Mouse (Mus musculus) liver, adult 2 months (tissue): ENCODE data around the gene Olfr430. TPM values are rescaled to one million over a fixed set of nuclear protein-coding genes. Genes with fewer than 3 reads are reported as not detected.
"Not testable (repeated sequence)": the region's sequence is repeated elsewhere in the genome, so short reads cannot be mapped to it uniquely, and the experiment has no call there.

Experiments used
- DNase-seq: peaks from one replicate; pipeline ENCODE4 v3.0.0-alpha.2; 2011; ENCODE audit warnings: low read depth, low spot score; ENCODE audit errors: extremely low read depth
- H3K27ac ChIP-seq: fragments of 200-500 bp; replicated peaks from 2 replicates; pipeline ENCODE4 v1.5.1; 2012; ENCODE audit warnings: low read depth, mild to moderate bottlenecking, control low read depth, inconsistent platforms, low read length; ENCODE audit not compliant: insufficient read depth
- H3K27me3 ChIP-seq: fragments of 200-500 bp; 2 replicates; pipeline ENCODE4 v1.6.1; 2012; ENCODE audit warnings: mild to moderate bottlenecking, moderate library complexity, low read length, inconsistent platforms; ENCODE audit not compliant: control insufficient read depth, insufficient read depth
- H3K36me3 ChIP-seq: fragments of 200-500 bp; 2 replicates; pipeline ENCODE4 v1.6.1; 2012; ENCODE audit warnings: low read length, inconsistent platforms; ENCODE audit not compliant: control insufficient read depth, insufficient read depth
- H3K4me1 ChIP-seq: fragments of 200-500 bp; 2 replicates; pipeline ENCODE4 v1.6.1; 2011; ENCODE audit warnings: low read length; ENCODE audit not compliant: control insufficient read depth, insufficient read depth
- H3K4me3 ChIP-seq: fragments of 200-500 bp; 2 replicates; pipeline ENCODE4 v1.5.1; 2011; ENCODE audit warnings: low read depth, mild to moderate bottlenecking, control low read depth, low read length, moderate library complexity; ENCODE audit not compliant: insufficient read depth
- H3K79me2 ChIP-seq: fragments of 200-500 bp; 2 replicates; pipeline ENCODE4 v1.6.1; 2012; ENCODE audit warnings: inconsistent platforms, mild to moderate bottlenecking, low read length, moderate library complexity; ENCODE audit not compliant: control insufficient read depth, insufficient read depth
- H3K9ac ChIP-seq: fragments of 200-500 bp; 2 replicates; pipeline ENCODE4 v1.6.1; 2012; ENCODE audit warnings: low read depth, mild to moderate bottlenecking, control low read depth, inconsistent platforms, low read length
- CTCF ChIP-seq: fragments of 200-500 bp; IDR thresholded peaks from 2 replicates; pipeline ENCODE4 v1.5.1; 2011; ENCODE audit warnings: low read depth, low read length, control low read depth
- POLR2A ChIP-seq: fragments of 200-500 bp; IDR thresholded peaks from 2 replicates; pipeline ENCODE4 v1.6.1; 2011; ENCODE audit warnings: low read length, control low read depth; ENCODE audit not compliant: insufficient read depth; ENCODE audit errors: extremely low read depth
- WGBS: fragments of 180-500 bp; shearing (Covaris S2); methylation state at CpG from one replicate; pipeline ENCODE4 v1.1.7; 2018; 5-methylcytosine and 5-hydroxymethylcytosine counted together
- polyA plus RNA-seq: library from polyadenylated mRNA; depleted of rRNA; stranded (reverse); fragments of >200 nt; gene quantifications from 2 replicates; pipeline ENCODE4 v1.2.3, GENCODE M21; 2012; rRNA removed
- total RNA-seq: library from RNA; depleted of rRNA; stranded (reverse); fragments of >200 nt; gene quantifications from 2 replicates; pipeline ENCODE4 v1.2.3, GENCODE M21; 2014; rRNA removed

Olfr430 gene
- not detected in 2 replicates for total RNA-seq
- not detected in 2 replicates for polyA plus RNA-seq

DNA sequence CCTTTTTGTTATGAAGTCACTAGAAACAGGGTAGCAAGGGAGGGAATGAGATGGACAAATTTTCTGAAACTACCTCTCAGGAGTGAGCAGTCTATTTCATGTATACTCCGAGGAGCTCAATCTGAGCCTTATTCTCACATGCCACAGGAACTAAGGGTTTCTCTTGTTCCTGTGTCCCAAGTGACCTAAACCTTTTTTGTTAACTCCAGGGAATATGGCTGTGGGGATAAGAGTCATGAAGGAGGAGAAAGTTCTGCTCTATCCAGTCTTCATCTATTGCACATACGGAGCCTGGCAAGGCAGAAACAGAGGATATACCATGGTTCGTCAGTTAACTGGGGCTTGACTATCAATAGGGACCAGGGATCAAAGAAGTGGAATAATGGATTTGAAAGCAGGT lies at the start of gene Olfr430:
TSS of gene Olfr430 (plus strand) at position 301 of the 400 bp plus-strand sequence.
- Histone ChIP-seq H3K4me1 (no peaks in the 10 kb centered on the region), H3K9ac (no peak within 1 kb of the TSS), H3K27me3 (no peaks in the 10 kb centered on the region), H3K27ac (no peak within 1 kb of the TSS), H3K79me2 (no peaks in the 10 kb centered on the region), H3K36me3 (no peaks in the 10 kb centered on the region), H3K4me3 (no peak within 1 kb of the TSS)
- DNase-seq, result no peak
- 78% methylated on average over 3 of the region's 3 CpGs for WGBS
- TF ChIP-seq POLR2A (no peak), CTCF (no peak)

DNA sequence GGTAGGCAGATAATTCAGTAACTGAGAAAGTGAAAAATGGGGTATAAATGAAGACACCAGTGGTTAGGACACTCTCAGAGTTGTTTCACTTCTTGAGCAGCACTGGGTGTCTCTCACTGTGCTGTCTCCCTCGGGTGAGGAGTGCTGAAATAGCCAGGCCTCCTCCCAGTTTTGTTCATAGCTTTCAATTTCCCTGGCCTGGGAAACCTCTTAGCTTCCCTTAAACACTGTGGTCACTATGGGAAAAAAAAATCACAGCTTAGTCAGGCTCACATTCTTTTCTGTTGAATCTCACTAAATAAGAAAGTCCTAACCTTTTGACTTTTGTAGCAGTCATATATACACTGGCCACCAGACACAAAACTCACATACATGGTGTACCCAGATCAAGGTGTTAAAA lies 34.7 kb upstream of the Olfr430 start, which contains the start of gene Ifi205:
TSS of gene Ifi205 (minus strand) at position 113 of the 400 bp plus-strand sequence.
- no peaks in the 10 kb centered on the region for H3K4me1 ChIP-seq
- no peaks in the 10 kb centered on the region for H3K79me2 ChIP-seq
- no peak within 1 kb of the TSS for H3K4me3 ChIP-seq
- H3K9ac ChIP-seq, result no peak within 1 kb of the TSS
- H3K27ac ChIP-seq, result no peak within 1 kb of the TSS
- TF ChIP-seq CTCF, result no peak
- no peak for TF ChIP-seq POLR2A
- no peaks in the 10 kb centered on the region for H3K27me3 ChIP-seq
- peak; percentile 8 for DNase-seq
- WGBS, result 33% methylated on average over 1 of the region's 1 CpGs
- H3K36me3 ChIP-seq, result no peaks in the 10 kb centered on the region

DNA sequence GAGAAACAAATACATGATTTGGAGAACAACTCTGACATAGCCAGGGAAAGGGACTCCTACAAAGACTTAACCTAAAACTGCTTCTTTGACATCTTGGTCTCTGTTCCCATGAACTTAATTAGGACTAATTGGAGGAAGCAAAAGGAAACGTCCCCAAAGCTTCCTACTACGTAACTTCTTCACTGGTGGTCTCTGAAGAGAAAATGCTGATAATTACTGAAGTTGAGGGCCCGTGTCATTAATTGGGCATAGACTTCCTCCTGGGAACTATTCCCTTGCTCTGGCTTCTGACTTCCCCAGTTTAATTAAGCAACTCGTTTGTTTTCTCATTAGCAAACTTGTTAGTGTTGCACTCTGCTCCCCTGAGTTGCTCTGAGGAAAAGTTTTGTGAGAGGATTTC lies 30.6 kb upstream of the Olfr430 start:
- no peaks in the 10 kb centered on the region for H3K4me1 ChIP-seq
- H3K27me3 ChIP-seq, result no peaks in the 10 kb centered on the region
- no peaks in the 10 kb centered on the region for H3K79me2 ChIP-seq
- H3K27ac ChIP-seq, result no peak overlapping the region
- H3K4me3 ChIP-seq, result no peak overlapping the region
- no peaks in the 10 kb centered on the region for H3K36me3 ChIP-seq
- TF ChIP-seq POLR2A (no peak), CTCF (no peak)
- 54% methylated on average over 4 of the region's 4 CpGs for WGBS
- no peak overlapping the region for H3K9ac ChIP-seq
- DNase-seq, result no peak

DNA sequence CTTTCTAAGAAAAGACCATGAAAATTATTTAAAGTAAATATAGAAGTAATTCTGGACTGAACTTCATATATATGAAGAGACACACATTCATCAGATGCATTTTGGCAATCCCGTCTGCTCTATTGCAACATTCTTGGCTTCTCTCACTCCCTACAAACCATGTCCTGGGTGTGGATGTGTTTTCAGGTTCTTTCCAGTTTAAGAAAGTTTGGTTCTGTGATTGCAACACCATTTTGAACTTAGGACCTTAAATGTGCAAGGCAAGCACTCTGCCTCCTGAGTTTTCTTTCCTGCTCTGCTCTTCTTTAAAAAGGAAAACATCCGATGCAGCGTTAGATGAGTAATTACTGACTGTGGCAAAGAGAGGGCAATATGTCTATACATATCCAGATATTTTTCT lies 27.9 kb upstream of the Olfr430 start:
- no peaks in the 10 kb centered on the region for H3K79me2 ChIP-seq
- TF ChIP-seq CTCF, result no peak
- no peak for TF ChIP-seq POLR2A
- no peaks in the 10 kb centered on the region for H3K4me1 ChIP-seq
- no peak overlapping the region for H3K27ac ChIP-seq
- no peaks in the 10 kb centered on the region for H3K36me3 ChIP-seq
- DNase-seq, result peak; percentile 24
- no peak overlapping the region for H3K4me3 ChIP-seq
- 78% methylated on average over 3 of the region's 3 CpGs for WGBS
- no peaks in the 10 kb centered on the region for H3K27me3 ChIP-seq
- H3K9ac ChIP-seq, result no peak overlapping the region

DNA sequence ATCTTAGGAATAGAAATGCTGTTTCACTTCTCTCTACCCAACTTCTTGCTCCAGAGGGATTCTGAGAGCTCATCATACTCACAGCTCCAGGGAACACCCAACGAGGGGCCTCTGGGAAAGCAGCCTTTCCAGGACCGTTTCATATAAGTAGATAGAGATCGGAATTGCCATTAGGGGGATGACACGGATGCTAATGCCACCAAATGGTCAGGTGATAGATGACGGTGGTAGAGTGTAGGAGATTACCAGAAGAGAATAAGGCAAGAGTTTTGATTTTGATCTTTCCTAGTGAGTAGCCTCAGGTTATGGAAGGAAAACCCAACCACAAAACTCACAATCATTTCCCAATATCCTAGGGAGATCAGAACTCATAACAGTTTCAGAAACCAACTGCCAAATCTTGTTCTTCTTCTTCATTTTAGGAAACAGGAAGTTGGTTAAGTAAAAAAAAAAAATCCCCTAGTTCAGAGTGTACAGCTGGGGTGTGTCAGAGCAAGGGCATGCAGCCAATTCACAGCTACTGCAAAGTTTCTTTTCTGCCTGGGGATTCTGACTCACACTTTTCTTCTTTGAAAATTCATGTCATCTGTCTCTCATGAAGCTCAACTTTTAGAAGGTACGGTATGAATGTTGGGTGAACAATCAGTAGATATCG lies 25.8 kb upstream of the Olfr430 start, which contains the start of gene Olfr433:
TSS of gene Olfr433 (plus strand) at position 183 of the 655 bp plus-strand sequence.
- DNase-seq, result peak; percentile 39
- H3K27me3 ChIP-seq, result no peaks in the 10 kb centered on the region
- no peak within 1 kb of the TSS for H3K4me3 ChIP-seq
- no peaks in the 10 kb centered on the region for H3K4me1 ChIP-seq
- 73% methylated on average over 7 of the region's 7 CpGs for WGBS
- TF ChIP-seq CTCF, result no peak
- no peak for TF ChIP-seq POLR2A
- no peaks in the 10 kb centered on the region for H3K79me2 ChIP-seq
- no peak within 1 kb of the TSS for H3K27ac ChIP-seq
- H3K9ac ChIP-seq, result no peak within 1 kb of the TSS
- no peaks in the 10 kb centered on the region for H3K36me3 ChIP-seq

DNA sequence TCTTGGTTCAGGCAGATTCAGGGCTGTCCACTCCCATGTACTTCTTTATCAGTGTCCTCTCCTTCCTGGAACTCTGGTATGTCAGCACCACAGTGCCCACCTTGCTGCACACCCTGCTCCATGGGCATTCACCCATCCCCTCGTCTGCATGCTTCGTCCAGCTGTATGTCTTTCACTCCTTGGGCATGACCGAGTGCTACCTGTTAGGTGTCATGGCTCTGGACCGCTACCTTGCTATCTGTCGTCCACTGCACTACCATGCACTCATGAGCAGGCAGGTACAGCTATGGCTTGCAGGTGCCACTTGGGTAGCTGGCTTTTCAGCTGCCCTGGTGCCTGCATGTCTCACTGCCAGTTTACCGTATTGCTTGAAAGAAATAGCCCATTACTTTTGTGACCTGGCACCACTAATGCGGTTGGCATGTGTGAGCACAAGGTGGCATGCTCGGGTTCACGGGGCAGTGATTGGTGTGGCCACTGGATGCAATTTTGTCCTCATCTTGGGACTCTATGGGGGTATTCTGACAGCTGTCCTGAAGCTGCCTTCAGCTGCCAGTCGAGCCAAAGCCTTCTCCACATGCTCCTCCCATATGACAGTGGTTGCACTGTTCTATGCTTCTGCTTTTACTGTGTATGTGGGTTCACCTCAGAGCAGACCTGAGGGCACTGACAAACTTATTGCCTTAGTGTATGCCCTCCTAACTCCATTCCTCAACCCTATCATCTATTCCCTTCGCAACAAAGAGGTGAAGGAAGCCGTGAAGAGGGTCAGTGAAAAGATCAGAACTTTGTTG lies 24.1 kb upstream of the Olfr430 start:
- 83% methylated on average over 12 of the region's 12 CpGs for WGBS
- not testable (repeated sequence) for H3K4me1 ChIP-seq, H3K9ac ChIP-seq, H3K36me3 ChIP-seq, H3K4me3 ChIP-seq, H3K27ac ChIP-seq, DNase-seq, H3K27me3 ChIP-seq, H3K79me2 ChIP-seq
